Mouse (Mus musculus): ENCODE measurements around the gene Aff1. TPM values are rescaled to one million over a fixed set of nuclear protein-coding genes. Genes with fewer than 3 reads are reported as not detected.

The Aff1 gene
- total RNA-seq, 2 experiments from 2014 or later, result 38.3 to 39.9 TPM

- DNase-seq, result no peak
Measured at GRCm38 (mm10) chr5:103694094-103694493, 1.9 kb downstream of the Aff1 start.

GRCm38 (mm10) chr5:103697875-103698491 lies 5.8 kb downstream of the Aff1 start:
- no peak for DNase-seq

- no peak for DNase-seq
Measured at GRCm38 (mm10) chr5:103698577-103698976, 6.4 kb downstream of the Aff1 start.

- DNase-seq, result no peak
Measured at GRCm38 (mm10) chr5:103699537-103699936, 7.4 kb downstream of the Aff1 start.

GRCm38 (mm10) chr5:103700661-103701060 lies 8.5 kb downstream of the Aff1 start:
- no peak for DNase-seq

GRCm38 (mm10) chr5:103701466-103701865 lies 9.3 kb downstream of the Aff1 start:
- no peak for DNase-seq

- no peak for DNase-seq
Measured at GRCm38 (mm10) chr5:103702527-103702926, 10.4 kb downstream of the Aff1 start.

GRCm38 (mm10) chr5:103705331-103705730 lies 13.2 kb downstream of the Aff1 start:
- DNase-seq, result no peak

GRCm38 (mm10) chr5:103705874-103706273 lies 13.7 kb downstream of the Aff1 start:
- DNase-seq, result no peak

GRCm38 (mm10) chr5:103709044-103709443 lies 16.9 kb downstream of the Aff1 start:
- DNase-seq, result no peak

GRCm38 (mm10) chr5:103711886-103712285 lies 19.7 kb downstream of the Aff1 start:
- no peak for DNase-seq

GRCm38 (mm10) chr5:103713422-103713821 lies 21.2 kb downstream of the Aff1 start:
- DNase-seq, result no peak

GRCm38 (mm10) chr5:103714943-103715342 lies 22.8 kb downstream of the Aff1 start:
- no peak for DNase-seq

GRCm38 (mm10) chr5:103716824-103717342 lies 24.7 kb downstream of the Aff1 start:
- no peak for DNase-seq

GRCm38 (mm10) chr5:103719131-103719530 lies 27.0 kb downstream of the Aff1 start:
- DNase-seq, result no peak

- no peak for DNase-seq
Measured at GRCm38 (mm10) chr5:103719851-103720250, 27.7 kb downstream of the Aff1 start.

GRCm38 (mm10) chr5:103720967-103721366 lies 28.8 kb downstream of the Aff1 start:
- no peak for DNase-seq

- no peak for DNase-seq
Measured at GRCm38 (mm10) chr5:103721490-103721889, 29.3 kb downstream of the Aff1 start.

- no peak for DNase-seq
Measured at GRCm38 (mm10) chr5:103722721-103723120, 30.5 kb downstream of the Aff1 start.

GRCm38 (mm10) chr5:103724384-103724783 lies 32.2 kb downstream of the Aff1 start:
- DNase-seq, result no peak

GRCm38 (mm10) chr5:103724823-103725222 lies 32.6 kb downstream of the Aff1 start:
- no peak for DNase-seq

GRCm38 (mm10) chr5:103725268-103726149 lies 33.3 kb downstream of the Aff1 start:
- DNase-seq, result no peak

- no peak for DNase-seq
Measured at GRCm38 (mm10) chr5:103726281-103726938, 34.2 kb downstream of the Aff1 start.
